Mouse (Mus musculus) heart, postnatal 0 days (tissue): ENCODE measurements around the gene Lrrc20. TPM values are rescaled to one million over a fixed set of nuclear protein-coding genes. Genes with fewer than 3 reads are reported as not detected.
A peak's percentile ranks its signal among the peaks of the same experiment; 100 is the strongest.

Experiments
- ATAC-seq: fragments of 200-750 bp; cut with Nextera tagmentation; 2 replicates; pipeline ENCODE4 v1.8.0; 2017; ENCODE audit warnings: low read depth, moderate number of reproducible peaks, moderate library complexity; ENCODE audit not compliant: insufficient read depth
- DNase-seq: peaks from one replicate; pipeline ENCODE4 v3.0.0-alpha.2; 2016; ENCODE audit warnings: low spot score
- H3K27ac ChIP-seq: fragments of 300-500 bp; sonication (generic); 2 replicates; pipeline ENCODE4 v1.5.1; 2014; ENCODE audit warnings: low read depth, mild to moderate bottlenecking
- H3K27me3 ChIP-seq: fragments of 300-500 bp; sonication (generic); 2 replicates; pipeline ENCODE4 v1.6.1; 2014; ENCODE audit warnings: low read length, mixed read lengths; ENCODE audit not compliant: control insufficient read depth, insufficient read depth
- H3K36me3 ChIP-seq: fragments of 300-500 bp; sonication (generic); replicated peaks from 2 replicates; pipeline ENCODE4 v1.6.1; 2014; ENCODE audit warnings: low read length, mixed read lengths; ENCODE audit not compliant: control insufficient read depth, insufficient read depth
- H3K4me1 ChIP-seq: fragments of 300-500 bp; sonication (generic); 2 replicates; pipeline ENCODE4 v1.6.1; 2014; ENCODE audit warnings: antibody characterized with exemption; ENCODE audit not compliant: control insufficient read depth, insufficient read depth
- H3K4me2 ChIP-seq: fragments of 300-500 bp; sonication (generic); 2 replicates; pipeline ENCODE4 v1.6.1; 2014; ENCODE audit warnings: low read depth, mild to moderate bottlenecking, low read length, moderate library complexity
- H3K4me3 ChIP-seq: fragments of 300-500 bp; sonication (generic); 2 replicates; pipeline ENCODE4 v1.5.1; 2014; ENCODE audit warnings: low read depth, low read length
- H3K9ac ChIP-seq: fragments of 300-500 bp; sonication (generic); replicated peaks from 2 replicates; pipeline ENCODE4 v1.6.1; 2014; ENCODE audit warnings: low read depth, low read length, mixed read lengths
- H3K9me3 ChIP-seq: fragments of 300-500 bp; sonication (generic); replicated peaks from 2 replicates; pipeline ENCODE4 v1.6.1; 2016; ENCODE audit warnings: low read length; ENCODE audit not compliant: control insufficient read depth
- CTCF ChIP-seq: IDR thresholded peaks from 2 replicates; pipeline ENCODE4 v1.5.1; 2016; ENCODE audit warnings: antibody characterized with exemption, control low read depth, low read depth
- EP300 ChIP-seq: IDR thresholded peaks from 2 replicates; pipeline ENCODE4 v1.6.1; 2016; ENCODE audit warnings: antibody characterized with exemption, low read depth
- WGBS: fragments of 180-500 bp; shearing (Covaris S2); extraction: QIAGEN DNeasy Blood & Tissue Kit; methylation state at CpG from one replicate; pipeline ENCODE4 v1.1.7; 2014; 5-methylcytosine and 5-hydroxymethylcytosine counted together
- polyA plus RNA-seq: library from polyadenylated mRNA; unstranded; fragments of >200 nt; fragmentation: Nextera tagmentation; extraction: Ambion mirVana; gene quantifications from 2 replicates; pipeline ENCODE4 v1.2.1, GENCODE M21; 2015
- total RNA-seq: library from RNA; depleted of rRNA; stranded (reverse); fragments of >200 nt; gene quantifications from 2 replicates; pipeline ENCODE4 v1.2.3, GENCODE M21; 2014; ENCODE audit warnings: low replicate concordance

Lrrc20 gene
- total and polyA plus RNA-seq, 2 experiments from 2014 or later, result 12.9 to 15.2 TPM

GRCm38 (mm10) chr10:61457182-61457581 lies 18.4 kb upstream of the Lrrc20 start:
- no peaks in the 10 kb centered on the region for H3K36me3 ChIP-seq
- ATAC-seq (no peak), DNase-seq (no peak)
- H3K4me2 ChIP-seq, result no peak overlapping the region
- H3K4me3 ChIP-seq, result no peak overlapping the region
- H3K9me3 ChIP-seq, result no peaks in the 10 kb centered on the region
- no peak for TF ChIP-seq EP300
- no peak for TF ChIP-seq CTCF
- H3K27ac ChIP-seq, result no peak overlapping the region
- no peaks in the 10 kb centered on the region for H3K27me3 ChIP-seq
- no peaks in the 10 kb centered on the region for H3K4me1 ChIP-seq
- whole genome bisulfite sequencing, result 67% methylated on average over 3 of the region's 3 CpGs
- H3K9ac ChIP-seq, result no peak overlapping the region

- H3K27me3 ChIP-seq, result no peaks in the 10 kb centered on the region
- DNase-seq (no peak), ATAC-seq (no peak)
- H3K4me3 ChIP-seq, result no peak overlapping the region
- WGBS, result 62% methylated on average over 4 of the region's 4 CpGs
- H3K27ac ChIP-seq, result no peak overlapping the region
- H3K4me2 ChIP-seq, result no peak overlapping the region
- H3K4me1 ChIP-seq, result no peaks in the 10 kb centered on the region
- H3K36me3 ChIP-seq, result no peaks in the 10 kb centered on the region
- no peak overlapping the region for H3K9ac ChIP-seq
- TF ChIP-seq CTCF (no peak), EP300 (no peak)
- no peaks in the 10 kb centered on the region for H3K9me3 ChIP-seq
Measured at GRCm38 (mm10) chr10:61465009-61465408, 10.6 kb upstream of the Lrrc20 start.

DNA sequence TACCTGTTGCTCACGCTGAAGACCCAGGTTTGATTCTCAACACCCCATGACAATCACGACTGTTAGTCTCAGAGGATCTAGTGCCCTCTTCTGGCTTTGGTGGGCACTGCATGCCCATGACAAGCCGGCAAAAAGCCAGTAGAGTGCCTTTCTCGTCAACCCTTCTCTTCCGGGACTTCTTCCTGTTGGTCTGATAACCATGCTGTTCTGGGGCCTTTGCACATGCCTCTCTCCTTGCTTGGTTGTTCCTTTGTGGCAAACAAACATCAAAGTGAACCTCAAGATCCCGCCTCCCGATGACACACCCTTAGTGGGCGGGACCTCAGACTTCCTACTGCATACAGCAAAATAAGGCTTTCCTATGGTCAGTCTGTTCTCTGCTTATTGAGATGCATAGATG lies 9.4 kb upstream of the Lrrc20 start:
- H3K4me3 ChIP-seq, result no peak overlapping the region
- TF ChIP-seq CTCF (no peak), EP300 (no peak)
- no peak for DNase-seq
- no peaks in the 10 kb centered on the region for H3K27me3 ChIP-seq
- H3K4me2 ChIP-seq, result no peak overlapping the region
- no peaks in the 10 kb centered on the region for H3K4me1 ChIP-seq
- no peaks in the 10 kb centered on the region for H3K9me3 ChIP-seq
- no peak overlapping the region for H3K27ac ChIP-seq
- WGBS, result 59% methylated on average over 8 of the region's 8 CpGs
- no peak overlapping the region for H3K9ac ChIP-seq
- H3K36me3 ChIP-seq, result no peaks in the 10 kb centered on the region
- ATAC-seq, result no peak

DNA sequence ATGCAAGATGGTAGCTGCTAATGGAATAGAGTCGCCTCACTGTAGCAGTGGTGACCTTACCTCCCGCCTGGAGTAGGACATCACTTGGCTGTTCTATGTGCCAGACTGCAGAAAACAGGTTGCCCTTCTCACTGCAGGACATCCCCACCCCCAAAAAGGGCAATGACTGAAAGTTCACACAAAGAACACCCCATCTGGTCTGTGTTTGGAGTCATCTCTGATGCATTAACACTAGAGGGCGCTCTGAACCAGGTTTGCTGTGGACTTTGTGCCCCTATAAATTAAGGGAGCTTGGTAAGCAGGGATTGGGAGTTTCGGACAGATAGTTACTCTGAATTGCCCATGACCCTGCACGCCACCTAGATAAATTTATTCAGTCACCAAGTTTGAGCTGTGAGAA lies 8.7 kb upstream of the Lrrc20 start:
- Histone ChIP-seq H3K27me3 (no peaks in the 10 kb centered on the region), H3K4me3 (no peak overlapping the region), H3K4me2 (no peak overlapping the region), H3K9ac (no peak overlapping the region), H3K4me1 (no peaks in the 10 kb centered on the region), H3K36me3 (no peaks in the 10 kb centered on the region), H3K9me3 (no peaks in the 10 kb centered on the region), H3K27ac (no peak overlapping the region)
- peak; percentile 55 for ATAC-seq
- peak; percentile 77 for DNase-seq
- 21% methylated on average over 5 of the region's 5 CpGs for WGBS
- TF ChIP-seq EP300 (no peak), CTCF (peak; percentile 85)

DNA sequence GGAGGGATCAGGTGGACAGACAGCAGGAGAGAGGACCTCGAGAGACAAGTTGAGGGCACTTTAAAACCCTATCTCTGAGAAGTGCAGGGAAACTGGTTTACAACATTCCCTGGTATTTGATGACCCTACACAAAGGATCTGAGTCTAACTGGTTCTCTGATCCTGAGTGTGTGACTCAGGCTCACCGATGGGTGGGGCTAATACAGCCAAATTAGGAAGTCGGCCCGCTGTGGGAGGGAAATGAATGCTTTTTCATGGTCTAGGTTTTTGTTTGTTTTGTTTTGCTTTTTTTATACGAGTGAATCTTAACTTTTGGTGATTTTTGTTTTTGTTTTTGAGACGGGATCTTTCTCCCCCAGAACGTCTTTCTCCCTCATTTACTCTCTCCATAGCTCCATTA lies 6.7 kb upstream of the Lrrc20 start:
- DNase-seq (no peak), ATAC-seq (no peak)
- Histone ChIP-seq H3K36me3 (no peaks in the 10 kb centered on the region), H3K4me3 (no peak overlapping the region), H3K9ac (no peak overlapping the region), H3K4me2 (no peak overlapping the region), H3K27ac (no peak overlapping the region), H3K9me3 (no peaks in the 10 kb centered on the region), H3K27me3 (no peaks in the 10 kb centered on the region), H3K4me1 (no peaks in the 10 kb centered on the region)
- WGBS, result 55% methylated on average over 7 of the region's 7 CpGs
- no peak for TF ChIP-seq EP300
- no peak for TF ChIP-seq CTCF

- Histone ChIP-seq H3K4me2 (no peak overlapping the region), H3K9me3 (no peaks in the 10 kb centered on the region)
- peak; percentile 71 for ATAC-seq
Measured at GRCm38 (mm10) chr10:61473640-61474039, 2.0 kb upstream of the Lrrc20 start.

More at GRCm38 (mm10) chr10:61473640-61474039, 2.0 kb upstream of the Lrrc20 start:
- WGBS, result 38% methylated on average over 3 of the region's 3 CpGs
- Histone ChIP-seq H3K27ac (peak overlapping the region; percentile 79), H3K4me3 (no peak overlapping the region), H3K9ac (no peak overlapping the region), H3K27me3 (no peaks in the 10 kb centered on the region), H3K36me3 (no peaks in the 10 kb centered on the region), H3K4me1 (peaks cover 8% of the 10 kb centered on the region; the same call in 1 of the 2 replicates)
- TF ChIP-seq EP300 (no peak), CTCF (peak; percentile 50)
- DNase-seq, result peak; percentile 87
